Mouse (Mus musculus) small intestine, adult 2 months (tissue): ENCODE results near the gene Ccdc84. TPM values are rescaled to one million over a fixed set of nuclear protein-coding genes. Genes with fewer than 3 reads are reported as not detected.

Source experiments
- H3K27ac ChIP-seq: fragments of 200-500 bp; 2 replicates; pipeline ENCODE4 v1.5.1; 2012; ENCODE audit warnings: low read depth, low read length, control low read depth, inconsistent platforms; ENCODE audit not compliant: insufficient read depth
- H3K27me3 ChIP-seq: fragments of 200-500 bp; 2 replicates; pipeline ENCODE4 v1.6.1; 2012; ENCODE audit warnings: mild to moderate bottlenecking, moderate library complexity, low read length, inconsistent platforms; ENCODE audit not compliant: control insufficient read depth, insufficient read depth
- H3K36me3 ChIP-seq: fragments of 200-500 bp; 2 replicates; pipeline ENCODE4 v1.6.1; 2012; ENCODE audit warnings: mild to moderate bottlenecking, low read length, control low read depth, inconsistent platforms; ENCODE audit not compliant: control insufficient read depth, insufficient read depth
- H3K4me1 ChIP-seq: fragments of 200-500 bp; 2 replicates; pipeline ENCODE4 v1.6.1; 2012; ENCODE audit warnings: low read length, inconsistent platforms, mixed read lengths; ENCODE audit not compliant: control insufficient read depth, insufficient read depth, insufficient read length
- H3K4me3 ChIP-seq: fragments of 200-500 bp; 2 replicates; pipeline ENCODE4 v1.5.1; 2012; ENCODE audit warnings: low read depth, mild to moderate bottlenecking, control low read depth, inconsistent platforms, low read length, moderate library complexity
- CTCF ChIP-seq: fragments of 200-500 bp; IDR thresholded peaks from 2 replicates; pipeline ENCODE4 v1.5.1; 2012; ENCODE audit warnings: low read depth, mild to moderate bottlenecking, control low read depth, inconsistent platforms, low read length, moderate library complexity, mixed read lengths; ENCODE audit not compliant: insufficient replicate concordance, insufficient read length; ENCODE audit errors: extremely low read depth
- POLR2A ChIP-seq: fragments of 200-500 bp; IDR thresholded peaks from 2 replicates; pipeline ENCODE4 v1.6.1; 2012; ENCODE audit warnings: low read depth, mild to moderate bottlenecking, control low read depth, inconsistent platforms, low read length, moderate library complexity
- WGBS: fragments of 180-500 bp; shearing (Covaris S2); methylation state at CpG from one replicate; pipeline ENCODE4 v1.1.7; 2018; 5-methylcytosine and 5-hydroxymethylcytosine counted together
- polyA plus RNA-seq: library from polyadenylated mRNA; depleted of rRNA; stranded (reverse); fragments of >200 nt; gene quantifications from 2 replicates; pipeline ENCODE4 v1.2.3, GENCODE M21; 2012

The Ccdc84 gene
- polyA plus RNA-seq, 1 experiment, result 21.3 TPM

DNA sequence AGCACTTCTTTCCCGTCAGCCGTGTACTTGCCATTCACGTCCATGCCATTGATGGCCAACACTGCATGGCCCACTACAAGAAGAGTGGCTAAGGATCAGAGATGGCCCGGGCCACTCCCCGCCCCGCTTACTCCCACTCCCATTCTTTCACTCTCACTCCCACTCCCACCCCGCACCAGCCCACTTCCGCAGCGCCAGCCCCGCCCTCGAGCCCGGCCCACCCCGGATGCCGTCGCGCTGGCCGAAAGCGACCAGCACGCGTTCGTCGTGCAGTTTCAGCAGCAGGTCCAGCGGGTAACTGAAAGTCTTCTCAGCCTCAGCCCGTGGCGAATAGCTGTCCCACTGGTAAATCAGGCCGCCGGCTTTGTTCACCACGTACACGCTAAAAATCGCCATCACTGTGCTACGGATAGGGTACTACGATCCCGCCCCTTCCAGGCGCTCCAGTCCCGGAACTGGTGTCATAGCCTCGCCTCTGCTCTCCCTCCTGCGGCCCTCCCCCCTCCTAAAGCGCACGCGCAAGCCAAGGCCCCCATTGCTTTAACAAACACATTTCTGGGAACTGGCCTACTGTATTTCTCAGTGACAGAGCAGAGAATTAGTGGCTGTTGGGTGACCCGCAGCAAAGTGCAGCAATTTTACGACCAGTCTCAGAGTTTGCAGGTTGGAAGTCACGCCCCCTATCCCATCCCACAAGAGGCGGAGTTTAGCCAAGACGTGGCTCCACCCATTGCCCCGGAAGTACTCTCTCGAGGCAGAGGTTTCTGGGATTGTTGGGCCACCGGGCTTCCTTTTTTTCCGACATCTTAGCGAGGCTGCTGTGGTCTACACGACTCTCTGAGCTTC, 11.2 kb downstream of the Ccdc84 start, which contains the start of the genes Rps25 and Trappc4:
Gene Rps25, plus strand, starts transcription at position 234 of the 846 bp plus-strand sequence.
Gene Trappc4, minus strand, starts transcription at position 695 of the 846 bp plus-strand sequence.
- TF ChIP-seq CTCF (no peak), POLR2A (no peak; the same call in none of the 2 replicates)
- H3K4me3 ChIP-seq, result peak within 1 kb of the TSS; percentile 89
- no peaks in the 10 kb centered on the region for H3K27me3 ChIP-seq
- under 1% methylated on average over 51 of the region's 51 CpGs for WGBS
- H3K27ac ChIP-seq, result peak within 1 kb of the TSS; percentile 98
- peaks cover 53% of the 10 kb centered on the region for H3K36me3 ChIP-seq
- peaks cover 2% of the 10 kb centered on the region; the same call in 1 of the 2 replicates for H3K4me1 ChIP-seq

DNA sequence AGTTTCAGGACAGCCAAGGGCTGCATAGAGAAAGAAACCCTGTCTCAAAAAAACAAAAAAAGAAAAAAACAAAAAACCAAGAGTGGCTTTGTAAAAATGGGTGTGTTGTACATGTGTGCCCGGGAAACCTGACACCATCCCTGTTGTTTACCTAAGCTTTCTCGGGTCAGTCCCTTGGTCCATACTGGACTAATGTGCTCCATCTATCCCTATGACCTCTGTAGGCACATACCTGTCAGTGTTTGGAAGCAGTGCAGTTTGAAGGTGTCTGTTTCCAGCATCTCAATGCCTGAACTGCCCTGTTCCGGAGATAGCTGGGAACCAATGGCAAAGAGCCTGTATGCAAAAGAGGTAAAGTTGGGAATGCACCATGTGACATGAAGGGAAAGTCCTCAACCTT, 13.4 kb downstream of the Ccdc84 start:
- peaks cover 19% of the 10 kb centered on the region; the same call in 1 of the 2 replicates for H3K4me1 ChIP-seq
- peaks cover 56% of the 10 kb centered on the region for H3K36me3 ChIP-seq
- TF ChIP-seq POLR2A, result no peak
- TF ChIP-seq CTCF, result no peak
- H3K27ac ChIP-seq, result no peak overlapping the region
- 57% methylated on average over 3 of the region's 3 CpGs for WGBS
- no peak overlapping the region for H3K4me3 ChIP-seq
- no peaks in the 10 kb centered on the region for H3K27me3 ChIP-seq

DNA sequence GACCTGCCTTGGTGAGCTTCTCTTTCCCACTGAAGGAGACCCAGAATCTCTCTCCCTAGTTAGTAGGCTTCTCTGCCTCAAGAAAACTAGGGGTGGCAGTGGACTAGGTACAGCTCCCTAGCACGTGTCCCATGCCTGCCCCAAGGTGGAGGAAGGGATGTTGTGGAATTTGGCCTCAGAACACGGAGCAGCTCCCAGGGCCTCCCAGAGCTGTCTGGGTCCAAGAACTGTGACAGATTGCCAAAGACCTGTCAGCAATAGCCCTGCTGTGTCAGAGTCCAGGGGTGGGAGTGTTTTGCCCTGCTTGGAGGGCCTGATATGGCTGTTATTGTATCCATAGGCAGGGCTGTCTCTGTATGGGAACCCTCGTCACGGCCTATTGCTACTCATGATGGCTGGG, 17.3 kb downstream of the Ccdc84 start:
- Histone ChIP-seq H3K27ac (peak overlapping the region; percentile 73), H3K27me3 (no peaks in the 10 kb centered on the region), H3K36me3 (peaks cover 50% of the 10 kb centered on the region), H3K4me3 (0 out of 2 replicates have a peak overlapping the region, but pooled peaks have one; percentile 5), H3K4me1 (peaks cover 29% of the 10 kb centered on the region)
- 33% methylated on average over 4 of the region's 4 CpGs for WGBS
- TF ChIP-seq CTCF (no peak), POLR2A (no peak)

DNA sequence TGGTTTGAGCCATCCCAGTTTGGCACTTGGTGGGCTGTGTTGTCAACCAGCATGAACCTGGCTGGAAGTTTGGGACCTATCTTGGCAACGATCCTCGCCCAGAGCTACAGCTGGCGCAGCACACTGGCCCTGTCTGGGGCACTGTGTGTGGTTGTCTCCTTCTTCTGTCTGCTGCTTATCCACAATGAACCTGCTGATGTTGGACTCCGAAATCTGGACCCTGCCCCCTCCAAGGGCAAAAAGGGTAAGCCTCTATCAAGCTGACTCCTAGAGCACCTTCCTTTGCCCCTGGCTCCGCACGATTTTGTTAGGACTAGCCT, 18.6 kb downstream of the Ccdc84 start:
- Histone ChIP-seq H3K36me3 (peaks cover 50% of the 10 kb centered on the region), H3K27ac (no peak overlapping the region), H3K27me3 (no peaks in the 10 kb centered on the region), H3K4me3 (peak overlapping the region; percentile 68), H3K4me1 (peaks cover 32% of the 10 kb centered on the region)
- TF ChIP-seq POLR2A (no peak), CTCF (no peak)
- WGBS, result 89% methylated on average over 6 of the region's 6 CpGs

DNA sequence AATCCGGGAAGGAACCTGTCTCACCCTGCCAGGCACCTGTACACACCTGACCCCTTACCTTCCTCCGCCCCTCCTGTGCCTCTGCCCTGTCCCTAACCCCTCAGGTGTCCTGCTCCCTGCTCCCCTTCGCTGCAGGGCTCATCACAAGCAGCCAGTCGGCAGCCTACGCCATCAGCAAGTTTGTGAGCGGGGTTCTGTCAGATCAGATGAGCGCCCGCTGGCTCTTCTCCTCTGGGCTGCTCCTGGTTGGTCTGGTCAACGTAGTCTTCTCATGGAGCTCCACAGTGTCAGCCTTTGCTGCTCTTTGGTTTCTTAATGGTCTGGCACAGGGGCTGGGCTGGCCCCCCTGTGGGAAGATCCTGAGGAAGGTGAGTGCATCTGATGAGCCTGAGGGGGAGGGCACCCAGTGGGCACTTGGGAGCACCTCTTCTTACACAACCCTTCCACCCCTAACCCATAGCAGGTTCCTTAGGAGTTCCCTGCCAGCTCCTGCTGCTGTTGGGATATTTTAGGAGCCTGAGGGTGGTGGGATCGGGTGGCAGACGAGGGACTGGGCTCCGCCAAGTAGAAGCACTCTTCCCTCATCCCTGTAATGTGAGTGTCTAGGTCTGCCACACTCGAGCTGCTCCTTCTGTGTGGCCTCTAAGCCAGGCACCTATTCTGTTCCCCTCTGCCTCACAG, 19.1 kb downstream of the Ccdc84 start:
- Histone ChIP-seq H3K4me3 (peak overlapping the region; percentile 68), H3K27ac (no peak overlapping the region), H3K36me3 (peaks cover 46% of the 10 kb centered on the region), H3K4me1 (peaks cover 32% of the 10 kb centered on the region), H3K27me3 (no peaks in the 10 kb centered on the region)
- 81% methylated on average over 13 of the region's 13 CpGs for WGBS
- TF ChIP-seq CTCF, result no peak
- no peak for TF ChIP-seq POLR2A

DNA sequence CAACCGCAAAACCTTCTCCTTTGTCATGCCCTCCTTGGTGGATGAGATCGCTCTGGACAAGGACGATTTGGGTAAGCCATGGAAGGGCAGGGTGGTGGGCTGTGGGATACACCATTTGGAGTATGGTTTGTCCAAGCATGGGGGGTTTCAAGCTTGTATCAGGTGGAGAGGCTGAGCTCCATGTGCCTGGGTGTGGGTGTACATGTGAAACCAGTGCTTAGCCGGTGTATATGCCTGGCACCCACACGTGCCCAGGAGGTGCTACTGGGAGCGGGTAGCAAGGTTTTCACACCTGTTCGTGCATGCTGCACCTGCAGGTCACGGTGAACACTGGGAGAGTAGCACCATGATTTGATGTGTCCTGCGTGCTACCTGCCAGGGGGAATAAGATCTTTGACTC, 19.8 kb downstream of the Ccdc84 start:
- Histone ChIP-seq H3K36me3 (peaks cover 39% of the 10 kb centered on the region), H3K27me3 (no peaks in the 10 kb centered on the region), H3K4me3 (peak overlapping the region; percentile 68), H3K27ac (peak overlapping the region; percentile 99), H3K4me1 (peaks cover 32% of the 10 kb centered on the region)
- WGBS, result 26% methylated on average over 9 of the region's 9 CpGs
- no peak for TF ChIP-seq CTCF
- TF ChIP-seq POLR2A, result no peak

DNA sequence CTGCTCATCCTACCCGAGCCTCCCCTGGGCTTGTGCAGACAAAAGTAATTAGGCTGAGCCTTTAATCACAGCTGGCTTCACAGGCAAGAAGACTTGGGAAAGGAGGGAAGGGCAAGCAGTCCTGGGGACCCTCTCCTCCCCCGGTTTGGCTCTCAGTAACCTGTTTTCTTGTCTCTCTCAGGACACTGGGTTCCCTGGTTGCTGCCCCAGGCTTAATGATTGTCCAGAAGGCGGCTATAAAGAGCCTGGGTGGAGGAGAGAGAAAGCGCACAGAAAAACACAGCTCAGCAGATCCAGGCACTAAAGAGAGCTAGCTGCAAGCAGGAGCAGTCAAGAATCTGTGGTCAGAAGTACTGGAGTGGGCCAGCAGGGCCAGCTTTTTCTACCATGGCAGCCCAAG, 20.3 kb downstream of the Ccdc84 start:
- 19% methylated on average over 4 of the region's 4 CpGs for WGBS

More for the DNA sequence above, 20.3 kb downstream of the Ccdc84 start:
- peak overlapping the region; percentile 68 for H3K4me3 ChIP-seq
- no peaks in the 10 kb centered on the region for H3K27me3 ChIP-seq
- TF ChIP-seq CTCF (no peak), POLR2A (no peak; the same call in 1 of the 2 replicates)
- H3K36me3 ChIP-seq, result peaks cover 35% of the 10 kb centered on the region
- peak overlapping the region; percentile 99 for H3K27ac ChIP-seq
- peaks cover 32% of the 10 kb centered on the region for H3K4me1 ChIP-seq
